Mouse (Mus musculus) embryonic fibroblast, embryonic 13.5 days (primary cell): Measurements from ENCODE around the gene Rab19. TPM values are rescaled to one million over a fixed set of nuclear protein-coding genes. Genes with fewer than 3 reads are reported as not detected.
"Not testable (repeated sequence)": the region's sequence is repeated elsewhere in the genome, so short reads cannot be mapped to it uniquely, and the experiment has no call there.

Experiments used
- H3K27ac ChIP-seq: 2 replicates; pipeline ENCODE4 v1.5.1; 2012; ENCODE audit warnings: low read length, control low read depth, inconsistent platforms; ENCODE audit not compliant: insufficient read depth
- H3K4me1 ChIP-seq: 2 replicates; pipeline ENCODE4 v1.6.1; 2011; ENCODE audit warnings: low read length; ENCODE audit not compliant: control insufficient read depth, insufficient read depth
- H3K4me3 ChIP-seq: 2 replicates; pipeline ENCODE4 v1.5.1; 2011; ENCODE audit warnings: mild to moderate bottlenecking, control low read depth, low read length; ENCODE audit not compliant: insufficient read depth
- CTCF ChIP-seq: IDR thresholded peaks from 2 replicates; pipeline ENCODE4 v1.5.1; 2011; ENCODE audit warnings: mild to moderate bottlenecking, control low read depth, low read length, moderate library complexity, borderline replicate concordance; ENCODE audit not compliant: insufficient read depth
- POLR2A ChIP-seq: IDR thresholded peaks from 2 replicates; pipeline ENCODE4 v1.6.1; 2011; ENCODE audit warnings: low read depth, mild to moderate bottlenecking, control low read depth, low read length, moderate library complexity
- polyA plus RNA-seq: library from polyadenylated mRNA; stranded (reverse); fragments of >200 nt; gene quantifications from 2 replicates; pipeline ENCODE4 v1.2.4, GENCODE M21; 2011; ENCODE audit warnings: low read depth; ENCODE audit not compliant: missing spikeins, insufficient read length

The Rab19 gene
- polyA plus RNA-seq, 1 experiment, result 0.33 TPM

DNA sequence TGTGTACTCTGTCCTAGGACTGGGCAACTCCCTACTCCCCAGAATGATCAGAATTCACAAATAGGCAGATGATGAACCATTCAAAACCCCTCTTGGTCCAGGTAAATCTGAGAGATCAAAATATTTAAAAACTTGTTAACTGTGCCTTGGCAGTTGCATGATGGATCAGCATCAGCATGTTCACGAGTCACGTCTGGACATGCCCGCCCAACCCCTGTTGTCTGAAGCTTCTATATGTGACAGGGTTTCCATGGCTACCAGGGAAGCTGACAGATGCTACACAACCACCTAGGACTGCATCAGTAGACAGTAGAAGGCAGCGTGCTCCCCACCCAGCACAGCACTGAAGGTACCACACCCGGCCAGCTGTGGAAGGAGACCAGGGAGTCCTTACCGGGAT is 32.0 kb upstream of the Rab19 start:
- H3K4me1 ChIP-seq, result no peaks in the 10 kb centered on the region
- H3K27ac ChIP-seq, result no peak overlapping the region
- no peak for TF ChIP-seq CTCF
- no peak for TF ChIP-seq POLR2A
- no peak overlapping the region for H3K4me3 ChIP-seq

DNA sequence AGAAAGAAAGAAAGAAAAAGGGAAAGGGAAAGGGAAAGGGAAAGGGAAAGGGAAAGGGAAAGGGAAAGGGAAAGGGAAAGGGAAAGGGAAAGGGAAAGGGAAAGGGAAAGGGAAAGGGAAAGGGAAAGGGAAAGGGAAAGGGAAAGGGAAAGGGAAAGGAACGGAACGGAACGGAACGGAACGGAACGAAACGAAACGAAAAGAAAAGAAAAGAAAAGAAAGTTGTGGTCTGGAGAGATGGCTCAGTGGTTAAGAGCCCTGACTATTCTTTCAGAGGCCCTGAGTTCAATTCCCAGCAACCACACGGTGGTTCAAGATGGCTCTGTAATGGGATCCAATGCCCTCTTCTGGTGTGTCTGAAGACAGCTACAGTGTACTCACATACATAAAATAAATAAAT is 21.8 kb upstream of the Rab19 start:
- H3K4me1 ChIP-seq, H3K27ac ChIP-seq, H3K4me3 ChIP-seq: not testable (repeated sequence)

DNA sequence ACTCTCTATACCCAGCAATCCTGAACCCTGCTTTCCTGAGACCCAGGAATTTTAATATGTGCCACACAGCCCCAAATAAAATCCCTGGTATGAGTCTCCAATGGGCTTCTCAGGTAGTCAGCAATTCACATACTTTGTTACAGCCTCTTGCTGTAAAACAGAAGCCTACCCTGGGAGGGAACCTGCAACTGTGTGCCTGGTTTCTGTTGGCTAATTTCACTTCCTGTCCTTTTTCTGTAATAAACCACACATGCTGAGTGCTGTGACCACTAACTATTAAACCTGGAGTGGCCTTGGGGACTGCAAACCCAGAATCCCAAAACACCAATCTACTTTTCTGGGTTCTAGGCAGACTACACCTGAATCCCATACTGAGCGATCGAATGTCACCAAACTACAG is 18.3 kb upstream of the Rab19 start:
- Histone ChIP-seq H3K4me1 (no peaks in the 10 kb centered on the region), H3K4me3 (no peak overlapping the region), H3K27ac (no peak overlapping the region)
- TF ChIP-seq POLR2A, result no peak
- no peak for TF ChIP-seq CTCF

DNA sequence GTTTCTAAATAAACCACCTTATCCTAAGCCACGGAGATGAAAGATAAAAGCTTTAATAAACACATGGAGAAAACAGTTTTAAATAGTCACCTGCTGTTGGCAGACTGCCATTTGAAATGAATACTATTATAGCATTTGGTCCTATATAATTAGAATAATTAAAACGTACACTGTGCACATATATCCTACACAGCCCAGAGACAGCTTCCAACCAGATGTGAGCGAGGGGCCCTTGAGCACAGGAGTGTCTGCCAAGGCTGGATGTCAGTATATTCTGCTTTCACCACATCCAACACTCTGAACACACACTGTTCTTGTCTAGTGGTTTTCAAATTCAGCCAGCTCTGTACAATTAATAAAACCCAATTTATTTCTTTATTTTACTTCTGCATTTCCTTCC is 11.3 kb upstream of the Rab19 start:
- peaks cover 5% of the 10 kb centered on the region; the same call in 1 of the 2 replicates for H3K4me1 ChIP-seq
- TF ChIP-seq CTCF (no peak), POLR2A (no peak)

DNA sequence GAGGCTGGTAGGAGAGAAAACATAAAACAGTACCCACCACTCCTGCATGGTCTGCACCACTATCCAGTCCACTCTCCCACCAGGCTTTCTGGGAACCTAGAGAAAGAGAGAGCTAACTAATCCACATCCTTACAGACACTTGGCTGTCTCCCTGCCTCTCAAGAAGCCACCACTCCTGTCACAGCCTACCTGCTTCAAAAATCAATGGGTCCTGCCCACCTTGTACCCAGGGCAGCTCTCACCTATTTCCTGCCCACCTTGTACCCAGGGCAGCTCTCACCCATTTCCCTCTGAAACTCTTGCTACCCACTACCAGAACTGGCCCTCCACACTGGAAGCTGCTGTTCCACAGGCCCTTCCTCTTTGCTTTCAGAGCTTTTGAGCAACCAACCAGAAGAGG is 8.9 kb upstream of the Rab19 start:
- TF ChIP-seq POLR2A, result no peak
- no peak for TF ChIP-seq CTCF
- Histone ChIP-seq H3K4me3 (no peak overlapping the region), H3K27ac (no peak overlapping the region), H3K4me1 (peaks cover 5% of the 10 kb centered on the region; the same call in 1 of the 2 replicates)

More for the DNA sequence above, 11.3 kb upstream of the Rab19 start:
- H3K27ac ChIP-seq, result no peak overlapping the region
- no peak overlapping the region for H3K4me3 ChIP-seq

DNA sequence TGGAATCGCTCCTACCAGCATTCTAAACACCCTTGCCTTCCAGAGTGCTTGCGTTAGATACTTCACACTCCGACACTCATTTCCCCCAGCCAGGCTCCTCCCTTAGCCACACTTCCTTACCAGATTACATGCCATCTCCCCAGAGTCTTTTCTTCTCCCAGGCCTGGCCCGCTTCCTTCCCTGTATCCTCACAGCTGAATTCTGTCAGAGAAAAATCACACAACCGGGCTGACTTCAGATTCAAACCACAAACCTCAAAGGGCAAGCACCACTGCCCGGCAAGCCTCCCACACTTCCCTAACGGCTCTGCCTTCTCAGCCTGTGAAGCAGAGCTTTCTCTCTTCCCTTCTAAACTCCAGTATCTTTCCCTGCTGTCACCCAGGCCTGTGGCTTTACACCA is 8.2 kb upstream of the Rab19 start:
- TF ChIP-seq POLR2A (no peak), CTCF (no peak)
- Histone ChIP-seq H3K4me3 (no peak overlapping the region), H3K27ac (peak overlapping the region; percentile 48), H3K4me1 (peaks cover 5% of the 10 kb centered on the region; the same call in 1 of the 2 replicates)

DNA sequence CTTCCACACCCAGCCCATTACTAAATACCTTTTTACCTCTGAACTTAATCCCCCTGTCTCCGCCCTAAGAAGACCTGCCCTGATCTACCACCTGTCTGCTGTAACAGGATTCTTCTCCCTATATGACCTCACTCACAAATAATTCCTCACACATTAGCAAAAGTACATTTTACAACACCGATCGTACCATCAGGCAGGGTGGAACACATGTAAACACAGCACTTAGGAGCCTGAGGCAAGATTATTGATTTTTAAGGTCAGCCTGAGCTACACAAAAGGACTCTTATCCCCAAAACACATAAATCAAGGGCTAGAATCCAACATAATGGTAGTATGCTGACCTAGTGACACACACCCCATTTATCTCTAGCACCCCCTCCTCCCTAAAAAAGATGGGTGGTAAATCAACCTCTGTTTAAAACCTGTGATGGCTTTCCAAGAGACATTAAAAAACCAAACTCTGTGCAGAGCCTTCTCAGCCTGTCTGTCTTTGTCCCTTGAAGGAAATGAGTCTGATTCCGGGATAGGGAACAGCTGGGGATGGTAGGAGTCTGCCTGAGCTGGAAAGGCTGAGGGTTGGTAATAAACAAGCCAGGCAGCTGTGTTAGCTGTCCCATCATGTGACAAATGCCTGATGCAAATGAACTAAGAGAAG is 7.5 kb upstream of the Rab19 start:
- peak overlapping the region; percentile 48 for H3K27ac ChIP-seq
- H3K4me3 ChIP-seq, result no peak overlapping the region
- H3K4me1 ChIP-seq, result peaks cover 5% of the 10 kb centered on the region; the same call in 1 of the 2 replicates
- no peak for TF ChIP-seq POLR2A
- no peak for TF ChIP-seq CTCF

DNA sequence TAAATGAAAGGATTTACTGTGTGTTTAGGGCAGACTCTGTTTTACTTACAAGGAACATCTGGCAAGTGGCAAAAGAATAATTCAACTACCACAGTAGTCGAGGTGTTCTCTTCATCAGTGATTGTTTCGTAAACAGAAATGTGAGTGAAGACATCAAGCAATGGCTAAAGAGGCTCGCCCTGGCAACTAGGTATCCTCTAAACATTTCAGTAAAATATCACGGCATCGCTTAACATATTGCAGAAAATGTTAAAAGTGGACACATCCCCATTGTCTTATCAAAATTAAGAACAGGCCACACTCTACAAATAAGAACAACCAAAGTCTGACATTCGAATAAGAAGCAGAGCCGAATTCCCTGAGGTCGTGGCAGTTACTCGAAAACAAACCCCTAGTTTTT is 4.2 kb upstream of the Rab19 start:
- no peak overlapping the region for H3K27ac ChIP-seq
- no peak for TF ChIP-seq CTCF
- no peak for TF ChIP-seq POLR2A
- H3K4me3 ChIP-seq, result peak overlapping the region; percentile 67
- H3K4me1 ChIP-seq, result peaks cover 5% of the 10 kb centered on the region; the same call in 1 of the 2 replicates

DNA sequence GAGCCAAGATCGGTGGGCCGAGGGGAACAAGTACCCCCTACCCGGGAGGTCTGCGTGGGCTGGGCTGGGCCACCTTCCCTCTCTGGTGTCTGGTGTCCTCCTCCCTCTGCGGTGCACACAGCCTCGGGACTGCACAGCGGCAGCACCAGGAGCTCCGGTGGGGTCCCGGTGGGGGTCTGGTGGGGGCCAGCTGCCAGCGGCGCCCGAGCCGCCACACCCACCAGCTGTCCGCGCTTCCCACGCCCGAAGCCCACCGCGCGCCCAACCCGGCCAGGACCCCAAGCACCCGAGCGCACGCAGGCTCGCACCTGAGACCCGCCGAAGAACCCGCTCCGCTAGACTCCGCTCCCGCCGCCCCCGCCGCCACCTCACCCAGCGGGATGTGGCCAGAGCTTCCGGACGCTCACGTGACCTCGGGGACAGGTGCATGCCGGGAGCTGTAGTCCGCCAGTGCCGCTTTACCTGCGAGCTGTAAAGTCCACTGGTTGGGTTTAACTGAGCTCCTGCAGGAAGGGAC is 3.6 kb upstream of the Rab19 start, which contains the start of gene Slc37a3:
TSS of gene Slc37a3 (minus strand) at position 365 of the 517 bp plus-strand sequence.
- Histone ChIP-seq H3K4me1 (peaks cover 5% of the 10 kb centered on the region; the same call in 1 of the 2 replicates), H3K4me3 (peak within 1 kb of the TSS; percentile 67), H3K27ac (no peak within 1 kb of the TSS)
- peak; percentile 79 for TF ChIP-seq POLR2A
- no peak for TF ChIP-seq CTCF

DNA sequence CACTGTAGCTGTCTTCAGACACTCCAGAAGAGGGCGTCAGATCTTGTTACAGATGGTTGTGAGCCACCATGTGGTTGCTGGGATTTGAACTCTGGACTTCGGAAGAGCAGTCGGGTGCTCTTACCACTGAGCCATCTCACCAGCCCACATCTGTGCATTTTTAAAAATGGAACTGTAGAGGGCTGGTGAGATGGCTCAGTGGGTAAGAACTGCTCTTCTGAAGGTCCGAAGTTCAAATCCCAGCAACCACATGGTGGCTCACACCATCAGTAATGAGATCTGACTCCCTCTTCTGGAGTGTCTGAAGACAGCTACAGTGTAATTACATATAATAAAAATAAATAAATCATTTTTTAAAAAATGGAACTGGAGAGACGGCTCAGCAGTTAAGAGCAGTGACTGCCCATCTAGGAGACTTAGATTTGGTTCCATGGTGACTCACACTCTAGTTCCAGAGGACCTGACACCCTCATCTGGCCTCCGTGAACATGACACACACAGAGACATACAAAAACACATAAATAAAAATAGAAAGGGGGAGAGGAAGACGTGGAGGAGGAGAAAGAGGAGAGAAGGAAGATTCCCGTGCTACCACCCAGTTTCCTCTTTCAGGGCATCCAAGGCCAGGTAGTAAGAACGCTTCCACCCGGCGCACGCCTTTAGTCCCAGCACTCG is 2.7 kb upstream of the Rab19 start:
- not testable (repeated sequence) for H3K4me3 ChIP-seq, H3K27ac ChIP-seq, H3K4me1 ChIP-seq

DNA sequence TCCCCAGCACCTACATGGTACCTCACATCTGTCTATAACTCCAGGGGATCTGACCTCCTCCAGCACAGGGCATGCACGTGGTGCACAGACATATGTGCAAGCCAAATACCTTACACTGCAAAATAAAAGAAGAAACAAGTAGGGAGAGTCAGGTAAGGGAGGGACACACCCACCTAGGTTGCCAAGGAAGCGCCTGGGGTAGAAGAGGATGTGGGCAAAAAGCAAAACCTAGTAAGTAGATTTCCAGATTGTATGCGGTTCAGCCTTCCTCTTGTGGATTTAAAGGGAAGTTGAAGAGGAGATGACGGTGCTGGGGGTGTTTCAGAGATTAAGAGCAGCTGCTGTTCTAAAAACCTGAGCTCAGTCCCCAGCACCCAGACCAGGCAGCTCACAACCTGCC is 1.8 kb upstream of the Rab19 start:
- no peak overlapping the region for H3K4me3 ChIP-seq
- H3K4me1 ChIP-seq, result no peaks in the 10 kb centered on the region; the same call in 1 of the 2 replicates
- H3K27ac ChIP-seq, result no peak overlapping the region
- no peak for TF ChIP-seq CTCF
- TF ChIP-seq POLR2A, result no peak
